Mouse (Mus musculus) MEL (cell line): Measurements from ENCODE around the gene Casc4. TPM values are rescaled to one million over a fixed set of nuclear protein-coding genes. Genes with fewer than 3 reads are reported as not detected.
A peak's percentile ranks its signal among the peaks of the same experiment; 100 is the strongest.

Experiments
- DNase-seq: peaks from one replicate; pipeline ENCODE4 v3.0.0; 2011; ENCODE audit warnings: low read depth, low spot score
- H3K27ac ChIP-seq: 2 replicates; pipeline ENCODE4 v1.5.1; 2012; ENCODE audit warnings: low read depth, mild to moderate bottlenecking, control low read depth, low read length, moderate library complexity; ENCODE audit not compliant: control insufficient read depth
- H3K27me3 ChIP-seq, 2 experiments: fragments of 150-350 bp in 1 of 2; sonication (generic) in 1 of 2; 2 replicates each; pipeline ENCODE4 v1.6.1; 2012; ENCODE audit warnings: low read length in 2 of 2, mild to moderate bottlenecking in 2 of 2, improper control_type of control experiment in 1 of 2, moderate library complexity in 1 of 2; ENCODE audit not compliant: insufficient read depth in 2 of 2, control insufficient read depth in 1 of 2
- H3K36me3 ChIP-seq, 2 experiments: 2 replicates each; pipeline ENCODE4 v1.6.1; 2012 to 2014; ENCODE audit warnings: low read length in 2 of 2, improper control_type of control experiment in 1 of 2, inconsistent platforms in 1 of 2, mild to moderate bottlenecking in 1 of 2; ENCODE audit not compliant: insufficient read depth in 2 of 2, control insufficient read depth in 1 of 2
- H3K4me1 ChIP-seq, 2 experiments: fragments of 150-350 bp in 1 of 2; sonication (generic) in 1 of 2; 2 replicates each; pipeline ENCODE4 v1.6.1; 2012; ENCODE audit warnings: low read length in 2 of 2, improper control_type of control experiment in 1 of 2, mild to moderate bottlenecking in 1 of 2; ENCODE audit not compliant: insufficient read depth in 2 of 2, control insufficient read depth in 1 of 2
- H3K4me3 ChIP-seq, 2 experiments: fragments of 150-350 bp in 1 of 2; sonication (generic) in 1 of 2; 2 replicates each; pipeline ENCODE4 v1.5.1; 2012; ENCODE audit warnings: low read depth in 2 of 2, low read length in 2 of 2, mild to moderate bottlenecking in 2 of 2, moderate library complexity in 2 of 2, control low read depth in 1 of 2, improper control_type of control experiment in 1 of 2; ENCODE audit not compliant: control insufficient read depth in 1 of 2, insufficient read depth in 1 of 2
- H3K79me2 ChIP-seq: 2 replicates; pipeline ENCODE4 v1.6.1; 2012; ENCODE audit warnings: mild to moderate bottlenecking, low read length, moderate library complexity; ENCODE audit not compliant: control insufficient read depth, poor library complexity, insufficient read depth
- H3K9ac ChIP-seq: 2 replicates; pipeline ENCODE4 v1.6.1; 2012; ENCODE audit warnings: low read depth, mild to moderate bottlenecking, control low read depth, low read length, moderate library complexity; ENCODE audit not compliant: control insufficient read depth, poor library complexity, severe bottlenecking
- H3K9me3 ChIP-seq: fragments of 150-350 bp; sonication (generic); replicated peaks from 2 replicates; pipeline ENCODE4 v1.6.1; 2012; ENCODE audit warnings: mild to moderate bottlenecking, low read length, improper control_type of control experiment, moderate library complexity; ENCODE audit not compliant: insufficient read depth
- BHLHE40 ChIP-seq: IDR thresholded peaks from 2 replicates; pipeline ENCODE4 v1.6.1; 2012; ENCODE audit warnings: low read depth, mild to moderate bottlenecking, inconsistent platforms, low read length, improper control_type of control experiment, borderline replicate concordance
- CHD2 ChIP-seq: IDR thresholded peaks from 2 replicates; pipeline ENCODE4 v1.6.1; 2011; ENCODE audit warnings: low read length, improper control_type of control experiment
- CTCF ChIP-seq, 3 experiments: IDR thresholded peaks in 2 of 3; conservative IDR thresholded peaks in 1 of 3; 2 replicates each; pipeline ENCODE4 v1.5.1; 2011 to 2012; ENCODE audit warnings: low read length in 3 of 3, low read depth in 2 of 3, mild to moderate bottlenecking in 2 of 3, improper control_type of control experiment in 1 of 3, inconsistent platforms in 1 of 3, mixed read lengths in 1 of 3, moderate library complexity in 1 of 3; ENCODE audit not compliant: control insufficient read depth in 1 of 3, insufficient read depth in 1 of 3, poor library complexity in 1 of 3, severe bottlenecking in 1 of 3
- EP300 ChIP-seq, 2 experiments: IDR thresholded peaks; 2 replicates each; pipeline ENCODE4 v1.6.1; 2011; ENCODE audit warnings: improper control_type of control experiment in 2 of 2, low read length in 2 of 2, low read depth in 1 of 2, mild to moderate bottlenecking in 1 of 2
- GATA1 ChIP-seq: IDR thresholded peaks from 2 replicates; pipeline ENCODE4 v1.6.1; 2011; ENCODE audit warnings: low read depth, low read length, improper control_type of control experiment
- HCFC1 ChIP-seq: IDR thresholded peaks from 2 replicates; pipeline ENCODE4 v1.6.1; 2012; ENCODE audit warnings: low read depth, mild to moderate bottlenecking, inconsistent platforms, low read length, improper control_type of control experiment, moderate library complexity
- JUND ChIP-seq: IDR thresholded peaks from 2 replicates; pipeline ENCODE4 v1.6.1; 2011; ENCODE audit warnings: low read depth, mild to moderate bottlenecking, improper control_type of control experiment, low read length
- MAFK ChIP-seq: IDR thresholded peaks from 2 replicates; pipeline ENCODE4 v1.6.1; 2011; ENCODE audit warnings: low read depth, mild to moderate bottlenecking, low read length, improper control_type of control experiment, borderline replicate concordance
- MAX ChIP-seq: IDR thresholded peaks from 2 replicates; pipeline ENCODE4 v1.6.1; 2011; ENCODE audit warnings: low read length, improper control_type of control experiment
- MAZ ChIP-seq: IDR thresholded peaks from 2 replicates; pipeline ENCODE4 v1.6.1; 2012; ENCODE audit warnings: low read depth, mild to moderate bottlenecking, inconsistent platforms, low read length, improper control_type of control experiment
- MEF2A ChIP-seq: IDR thresholded peaks from 2 replicates; pipeline ENCODE4 v1.6.1; 2014; ENCODE audit warnings: low read depth, mild to moderate bottlenecking, inconsistent platforms, low read length, improper control_type of control experiment; ENCODE audit not compliant: poor library complexity, insufficient replicate concordance, severe bottlenecking; ENCODE audit errors: extremely low read depth
- MXI1 ChIP-seq: IDR thresholded peaks from 2 replicates; pipeline ENCODE4 v1.6.1; 2011; ENCODE audit warnings: mild to moderate bottlenecking, low read depth, low read length, improper control_type of control experiment
- MYB ChIP-seq: IDR thresholded peaks from 2 replicates; pipeline ENCODE4 v1.6.1; 2011; ENCODE audit warnings: mild to moderate bottlenecking, low read depth, low read length, improper control_type of control experiment
- RCOR1 ChIP-seq: IDR thresholded peaks from 2 replicates; pipeline ENCODE4 v1.6.1; 2012; ENCODE audit warnings: low read depth, mild to moderate bottlenecking, inconsistent platforms, low read length, improper control_type of control experiment
- SIN3A ChIP-seq: IDR thresholded peaks from 2 replicates; pipeline ENCODE4 v1.6.1; 2012; ENCODE audit warnings: low read length, improper control_type of control experiment, inconsistent platforms
- TAL1 ChIP-seq: IDR thresholded peaks from 2 replicates; pipeline ENCODE4 v1.6.1; 2012; ENCODE audit warnings: mild to moderate bottlenecking, inconsistent platforms, low read length, moderate library complexity, mixed read lengths
- TBP ChIP-seq: IDR thresholded peaks from 2 replicates; pipeline ENCODE4 v1.8.0; 2011; ENCODE audit warnings: low read depth, low read length, improper control_type of control experiment
- TCF12 ChIP-seq: IDR thresholded peaks from 2 replicates; pipeline ENCODE4 v1.6.1; 2014; ENCODE audit warnings: low read depth, mild to moderate bottlenecking, inconsistent platforms, low read length, improper control_type of control experiment, moderate library complexity
- UBTF ChIP-seq: IDR thresholded peaks from 2 replicates; pipeline ENCODE4 v1.6.1; 2012; ENCODE audit warnings: low read depth, mild to moderate bottlenecking, inconsistent platforms, low read length, improper control_type of control experiment, moderate library complexity, borderline replicate concordance; ENCODE audit not compliant: insufficient read depth
- USF1 ChIP-seq: IDR thresholded peaks from 2 replicates; pipeline ENCODE4 v1.6.1; 2014; ENCODE audit warnings: low read depth, mild to moderate bottlenecking, inconsistent platforms, low read length, improper control_type of control experiment, moderate library complexity
- USF2 ChIP-seq, 2 experiments: IDR thresholded peaks; 2 replicates each; pipeline ENCODE4 v1.6.1; 2011 to 2012; ENCODE audit warnings: improper control_type of control experiment in 2 of 2, low read length in 2 of 2, borderline replicate concordance in 1 of 2, inconsistent platforms in 1 of 2, low read depth in 1 of 2, mild to moderate bottlenecking in 1 of 2; ENCODE audit not compliant: insufficient read depth in 1 of 2
- ZC3H11A ChIP-seq: IDR thresholded peaks from 2 replicates; pipeline ENCODE4 v1.6.1; 2012; ENCODE audit warnings: low read depth, mild to moderate bottlenecking, inconsistent platforms, low read length, improper control_type of control experiment
- ZNF384 ChIP-seq: IDR thresholded peaks from 2 replicates; pipeline ENCODE4 v1.6.1; 2012; ENCODE audit warnings: low read depth, mild to moderate bottlenecking, inconsistent platforms, low read length, improper control_type of control experiment
- polyA plus RNA-seq, 2 experiments: library from polyadenylated mRNA; stranded (reverse) in 1 of 2; unstranded in 1 of 2; fragments of >175 nt in 1 of 2; fragments of >200 nt in 1 of 2; gene quantifications; 2 replicates each; pipeline versions ENCODE4 v1.2.1 to v1.2.4; 2012; ENCODE audit warnings: low replicate concordance in 2 of 2, low read depth in 1 of 2; ENCODE audit not compliant: insufficient read length in 2 of 2, insufficient read depth in 1 of 2, missing spikeins in 1 of 2
- total RNA-seq: library from RNA; depleted of rRNA; stranded (reverse); fragments of 300-350 nt; gene quantifications from 2 replicates; pipeline ENCODE4 v1.2.3, GENCODE M21; 2012

Gene Casc4
- total and polyA plus RNA-seq, 3 experiments: 26.0 to 124 (median 30.1) TPM

- no peak overlapping the region for H3K4me3 ChIP-seq
- H3K27me3 ChIP-seq: peaks cover 0 to 5% of the 10 kb centered on the region in 2 experiments; a peak in 2 of 4 replicates
- no peaks in the 10 kb centered on the region for H3K79me2 ChIP-seq
- TF ChIP-seq EP300 (IDR thresholded peaks at IDR 0.05; ENCODE audit: low read depth in 1 of 2, low read length in 2 of 2): peak; percentile 49 to 51; a peak in 2 of 4 replicates
- peak; percentile 33; the same call in 1 of the 2 replicates for TF ChIP-seq TCF12
- no peak for TF ChIP-seq BHLHE40
- peak; percentile 54; the same call in 1 of the 2 replicates for TF ChIP-seq GATA1
- H3K9ac ChIP-seq: no peak overlapping the region
- no peaks in the 10 kb centered on the region for H3K4me1 ChIP-seq
- no peaks in the 10 kb centered on the region for H3K9me3 ChIP-seq
- peaks cover 0 to 4% of the 10 kb centered on the region in 2 experiments; a peak in 2 of 4 replicates for H3K36me3 ChIP-seq
- no peak for DNase-seq
- no peak overlapping the region for H3K27ac ChIP-seq
Measured at GRCm38 (mm10) chr2:121842249-121842648, 24.5 kb upstream of the Casc4 start.

- no peak overlapping the region for H3K4me3 ChIP-seq
- no peak for DNase-seq
- H3K4me1 ChIP-seq: no peaks in the 10 kb centered on the region
- no peaks in the 10 kb centered on the region for H3K9me3 ChIP-seq
- no peaks in the 10 kb centered on the region for H3K79me2 ChIP-seq
- peaks cover 0 to 5% of the 10 kb centered on the region in 2 experiments; a peak in 2 of 4 replicates for H3K27me3 ChIP-seq
- TF ChIP-seq HCFC1 (no peak), USF1 (no peak), TBP (no peak), MEF2A (no peak), TCF12 (no peak), UBTF (no peak), SIN3A (no peak), TAL1 (no peak), RCOR1 (no peak), CHD2 (no peak), MAZ (no peak), JUND (no peak), MAX (no peak), MXI1 (no peak), USF2 (IDR thresholded peaks at IDR 0.05; ENCODE audit: borderline replicate concordance in 1 of 2, insufficient read depth in 1 of 2, low read depth in 1 of 2, low read length in 2 of 2) (no peak), ZNF384 (no peak), CTCF (IDR thresholded peaks at IDR 0.05 in 2 of 3, conservative IDR thresholded peaks at IDR 0.05 in 1 of 3; ENCODE audit: control insufficient read depth in 1 of 3, insufficient read depth in 1 of 3, low read depth in 2 of 3, low read length in 3 of 3, poor library complexity in 1 of 3, severe bottlenecking in 1 of 3) (no peak), MAFK (no peak), MYB (no peak), ZC3H11A (no peak)
- H3K27ac ChIP-seq: no peak overlapping the region
- H3K9ac ChIP-seq: no peak overlapping the region
- H3K36me3 ChIP-seq: peaks cover 0 to 4% of the 10 kb centered on the region in 2 experiments; a peak in 2 of 4 replicates
Measured at GRCm38 (mm10) chr2:121846050-121846449, 20.7 kb upstream of the Casc4 start.
